Mouse (Mus musculus) MEL (cell line): Measurements from ENCODE around the gene Rims1. TPM values are rescaled to one million over a fixed set of nuclear protein-coding genes. Genes with fewer than 3 reads are reported as not detected.

ENCODE experiments used
- DNase-seq: peaks from one replicate; pipeline ENCODE4 v3.0.0; 2011; ENCODE audit warnings: low read depth, low spot score
- H3K27ac ChIP-seq: 2 replicates; pipeline ENCODE4 v1.5.1; 2012; ENCODE audit warnings: low read depth, mild to moderate bottlenecking, control low read depth, low read length, moderate library complexity; ENCODE audit not compliant: control insufficient read depth
- H3K27me3 ChIP-seq, 2 experiments: fragments of 150-350 bp in 1 of 2; sonication (generic) in 1 of 2; 2 replicates each; pipeline ENCODE4 v1.6.1; 2012; ENCODE audit warnings: low read length in 2 of 2, mild to moderate bottlenecking in 2 of 2, improper control_type of control experiment in 1 of 2, moderate library complexity in 1 of 2; ENCODE audit not compliant: insufficient read depth in 2 of 2, control insufficient read depth in 1 of 2
- H3K36me3 ChIP-seq, 2 experiments: 2 replicates each; pipeline ENCODE4 v1.6.1; 2012 to 2014; ENCODE audit warnings: low read length in 2 of 2, improper control_type of control experiment in 1 of 2, inconsistent platforms in 1 of 2, mild to moderate bottlenecking in 1 of 2; ENCODE audit not compliant: insufficient read depth in 2 of 2, control insufficient read depth in 1 of 2
- H3K4me1 ChIP-seq, 2 experiments: fragments of 150-350 bp in 1 of 2; sonication (generic) in 1 of 2; 2 replicates each; pipeline ENCODE4 v1.6.1; 2012; ENCODE audit warnings: low read length in 2 of 2, improper control_type of control experiment in 1 of 2, mild to moderate bottlenecking in 1 of 2; ENCODE audit not compliant: insufficient read depth in 2 of 2, control insufficient read depth in 1 of 2
- H3K4me3 ChIP-seq, 2 experiments: fragments of 150-350 bp in 1 of 2; sonication (generic) in 1 of 2; 2 replicates each; pipeline ENCODE4 v1.5.1; 2012; ENCODE audit warnings: low read depth in 2 of 2, low read length in 2 of 2, mild to moderate bottlenecking in 2 of 2, moderate library complexity in 2 of 2, control low read depth in 1 of 2, improper control_type of control experiment in 1 of 2; ENCODE audit not compliant: control insufficient read depth in 1 of 2, insufficient read depth in 1 of 2
- H3K79me2 ChIP-seq: 2 replicates; pipeline ENCODE4 v1.6.1; 2012; ENCODE audit warnings: mild to moderate bottlenecking, low read length, moderate library complexity; ENCODE audit not compliant: control insufficient read depth, poor library complexity, insufficient read depth
- H3K9ac ChIP-seq: 2 replicates; pipeline ENCODE4 v1.6.1; 2012; ENCODE audit warnings: low read depth, mild to moderate bottlenecking, control low read depth, low read length, moderate library complexity; ENCODE audit not compliant: control insufficient read depth, poor library complexity, severe bottlenecking
- H3K9me3 ChIP-seq: fragments of 150-350 bp; sonication (generic); replicated peaks from 2 replicates; pipeline ENCODE4 v1.6.1; 2012; ENCODE audit warnings: mild to moderate bottlenecking, low read length, improper control_type of control experiment, moderate library complexity; ENCODE audit not compliant: insufficient read depth
- BHLHE40 ChIP-seq: IDR thresholded peaks from 2 replicates; pipeline ENCODE4 v1.6.1; 2012; ENCODE audit warnings: low read depth, mild to moderate bottlenecking, inconsistent platforms, low read length, improper control_type of control experiment, borderline replicate concordance
- CHD2 ChIP-seq: IDR thresholded peaks from 2 replicates; pipeline ENCODE4 v1.6.1; 2011; ENCODE audit warnings: low read length, improper control_type of control experiment
- EP300 ChIP-seq, 2 experiments: IDR thresholded peaks; 2 replicates each; pipeline ENCODE4 v1.6.1; 2011; ENCODE audit warnings: improper control_type of control experiment in 2 of 2, low read length in 2 of 2, low read depth in 1 of 2, mild to moderate bottlenecking in 1 of 2
- GATA1 ChIP-seq: IDR thresholded peaks from 2 replicates; pipeline ENCODE4 v1.6.1; 2011; ENCODE audit warnings: low read depth, low read length, improper control_type of control experiment
- HCFC1 ChIP-seq: IDR thresholded peaks from 2 replicates; pipeline ENCODE4 v1.6.1; 2012; ENCODE audit warnings: low read depth, mild to moderate bottlenecking, inconsistent platforms, low read length, improper control_type of control experiment, moderate library complexity
- KAT2A ChIP-seq: conservative IDR thresholded peaks from 2 replicates; pipeline ENCODE4 v1.6.1; 2012; ENCODE audit warnings: low read depth, low read length, improper control_type of control experiment, inconsistent platforms
- MEF2A ChIP-seq: IDR thresholded peaks from 2 replicates; pipeline ENCODE4 v1.6.1; 2014; ENCODE audit warnings: low read depth, mild to moderate bottlenecking, inconsistent platforms, low read length, improper control_type of control experiment; ENCODE audit not compliant: poor library complexity, insufficient replicate concordance, severe bottlenecking; ENCODE audit errors: extremely low read depth
- MXI1 ChIP-seq: IDR thresholded peaks from 2 replicates; pipeline ENCODE4 v1.6.1; 2011; ENCODE audit warnings: mild to moderate bottlenecking, low read depth, low read length, improper control_type of control experiment
- NELFE ChIP-seq: IDR thresholded peaks from 2 replicates; pipeline ENCODE4 v1.6.1; 2011; ENCODE audit warnings: low read depth, low read length, improper control_type of control experiment
- RAD21 ChIP-seq: IDR thresholded peaks from 2 replicates; pipeline ENCODE4 v1.6.1; 2011; ENCODE audit warnings: mild to moderate bottlenecking, low read depth, low read length, improper control_type of control experiment
- RCOR1 ChIP-seq: IDR thresholded peaks from 2 replicates; pipeline ENCODE4 v1.6.1; 2012; ENCODE audit warnings: low read depth, mild to moderate bottlenecking, inconsistent platforms, low read length, improper control_type of control experiment
- SMC3 ChIP-seq: IDR thresholded peaks from 2 replicates; pipeline ENCODE4 v1.6.1; 2011; ENCODE audit warnings: low read depth, low read length, improper control_type of control experiment
- TCF12 ChIP-seq: IDR thresholded peaks from 2 replicates; pipeline ENCODE4 v1.6.1; 2014; ENCODE audit warnings: low read depth, mild to moderate bottlenecking, inconsistent platforms, low read length, improper control_type of control experiment, moderate library complexity
- USF1 ChIP-seq: IDR thresholded peaks from 2 replicates; pipeline ENCODE4 v1.6.1; 2014; ENCODE audit warnings: low read depth, mild to moderate bottlenecking, inconsistent platforms, low read length, improper control_type of control experiment, moderate library complexity
- USF2 ChIP-seq, 2 experiments: IDR thresholded peaks; 2 replicates each; pipeline ENCODE4 v1.6.1; 2011 to 2012; ENCODE audit warnings: improper control_type of control experiment in 2 of 2, low read length in 2 of 2, borderline replicate concordance in 1 of 2, inconsistent platforms in 1 of 2, low read depth in 1 of 2, mild to moderate bottlenecking in 1 of 2; ENCODE audit not compliant: insufficient read depth in 1 of 2
- ZMIZ1 ChIP-seq: IDR thresholded peaks from 2 replicates; pipeline ENCODE4 v1.6.1; 2012; ENCODE audit warnings: low read depth, mild to moderate bottlenecking, inconsistent platforms, low read length, improper control_type of control experiment, moderate library complexity
- polyA plus RNA-seq, 2 experiments: library from polyadenylated mRNA; stranded (reverse) in 1 of 2; unstranded in 1 of 2; fragments of >175 nt in 1 of 2; fragments of >200 nt in 1 of 2; gene quantifications; 2 replicates each; pipeline versions ENCODE4 v1.2.1 to v1.2.4; 2012; ENCODE audit warnings: low replicate concordance in 2 of 2, low read depth in 1 of 2; ENCODE audit not compliant: insufficient read length in 2 of 2, insufficient read depth in 1 of 2, missing spikeins in 1 of 2
- total RNA-seq: library from RNA; depleted of rRNA; stranded (reverse); fragments of 300-350 nt; gene quantifications from 2 replicates; pipeline ENCODE4 v1.2.3, GENCODE M21; 2012

The Rims1 gene
- total and polyA plus RNA-seq, 3 experiments: 0.31 TPM; not detected in 2

- no peaks in the 10 kb centered on the region for H3K27me3 ChIP-seq
- no peaks in the 10 kb centered on the region for H3K4me1 ChIP-seq
- no peak overlapping the region for H3K9ac ChIP-seq
- H3K4me3 ChIP-seq: no peak overlapping the region
- H3K79me2 ChIP-seq: no peaks in the 10 kb centered on the region
- no peak overlapping the region for H3K27ac ChIP-seq
- no peaks in the 10 kb centered on the region for H3K9me3 ChIP-seq
- TF ChIP-seq USF2 (IDR thresholded peaks at IDR 0.05; ENCODE audit: borderline replicate concordance in 1 of 2, insufficient read depth in 1 of 2, low read depth in 1 of 2, low read length in 2 of 2) (no peak), TCF12 (no peak), BHLHE40 (no peak), MXI1 (no peak), GATA1 (no peak), NELFE (no peak), MEF2A (no peak), ZMIZ1 (no peak), KAT2A (no peak)
- DNase-seq: no peak
- no peaks in the 10 kb centered on the region for H3K36me3 ChIP-seq
Observed at GRCm38 (mm10) chr1:22627013-22627412, 178.8 kb downstream of the Rims1 start.

- Histone ChIP-seq H3K4me3 (no peak overlapping the region), H3K36me3 (no peaks in the 10 kb centered on the region), H3K79me2 (no peaks in the 10 kb centered on the region), H3K27me3 (no peaks in the 10 kb centered on the region), H3K9me3 (no peaks in the 10 kb centered on the region), H3K27ac (no peak overlapping the region), H3K4me1 (no peaks in the 10 kb centered on the region), H3K9ac (no peak overlapping the region)
- DNase-seq: no peak
- no peak for TF ChIP-seq BHLHE40
- no peak for TF ChIP-seq USF1
- no peak for TF ChIP-seq EP300 (IDR thresholded peaks at IDR 0.05; ENCODE audit: low read depth in 1 of 2, low read length in 2 of 2)
- no peak for TF ChIP-seq HCFC1
Observed at GRCm38 (mm10) chr1:22626295-22626694, 179.5 kb downstream of the Rims1 start.

GRCm38 (mm10) chr1:22620827-22621226 is 185.0 kb downstream of the Rims1 start:
- Histone ChIP-seq H3K9me3 (no peaks in the 10 kb centered on the region), H3K4me3 (no peak overlapping the region), H3K9ac (no peak overlapping the region), H3K4me1 (no peaks in the 10 kb centered on the region), H3K27ac (no peak overlapping the region), H3K36me3 (no peaks in the 10 kb centered on the region), H3K79me2 (no peaks in the 10 kb centered on the region), H3K27me3 (no peaks in the 10 kb centered on the region)
- TF ChIP-seq CHD2 (no peak), SMC3 (no peak), RCOR1 (no peak), RAD21 (no peak), MXI1 (no peak)
- no peak for DNase-seq
